Mouse (Mus musculus): ENCODE results near the gene Usp35. TPM values are rescaled to one million over a fixed set of nuclear protein-coding genes. Genes with fewer than 3 reads are reported as not detected.

Gene Usp35
- polyA plus RNA-seq, 1 experiment, result 1.6 TPM

DNA sequence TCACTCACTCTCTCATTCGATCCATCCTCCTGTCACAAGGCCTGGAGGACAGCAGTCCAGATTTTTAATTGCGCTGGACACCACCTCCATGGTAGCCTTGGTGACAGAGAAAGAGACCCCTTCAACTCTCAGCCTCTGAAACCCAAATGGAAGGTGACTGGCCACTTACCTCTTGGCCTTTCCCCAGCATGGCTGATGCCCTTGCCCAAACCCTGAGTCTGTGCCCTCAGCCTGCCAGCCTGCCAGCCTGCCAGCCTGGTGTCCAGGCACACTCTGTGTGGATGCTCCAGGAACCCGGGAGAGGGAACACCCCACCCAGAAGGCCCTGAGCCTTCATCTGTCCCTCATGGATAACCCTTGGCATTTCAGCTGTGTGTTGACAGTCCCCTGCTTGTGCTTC is 2.1 kb downstream of the Usp35 start:
- Histone ChIP-seq H3K36me3 (ENCODE audit: control insufficient read depth, insufficient read depth) (no peaks in the 10 kb centered on the region), H3ac (ENCODE audit: control insufficient read depth, insufficient read length) (no peak overlapping the region), H3K4me2 (ENCODE audit: low read depth) (no peak overlapping the region), H3K4me3 (no peak overlapping the region), H3K27me3 (ENCODE audit: control insufficient read depth, insufficient read depth, insufficient read length) (no peaks in the 10 kb centered on the region), H3K79me2 (ENCODE audit: control insufficient read depth, insufficient read depth) (no peaks in the 10 kb centered on the region)
- TF ChIP-seq REST (IDR thresholded peaks at IDR 0.05; ENCODE audit: insufficient read depth, insufficient read length) (no peak), MAX (IDR thresholded peaks at IDR 0.05; ENCODE audit: low read depth) (no peak), MYOG (IDR thresholded peaks at IDR 0.05; ENCODE audit: control insufficient read depth in 1 of 3, insufficient read depth in 1 of 3, insufficient read length in 2 of 3, low read depth in 2 of 3) (no peak), POLR2AphosphoS2 (IDR thresholded peaks at IDR 0.05; ENCODE audit: insufficient read length, low read depth) (no peak), E2F4 (IDR thresholded peaks at IDR 0.05; ENCODE audit: insufficient read depth) (no peak), TCF3 (IDR thresholded peaks at IDR 0.05; ENCODE audit: insufficient read length, low read depth) (no peak), USF1 (IDR thresholded peaks at IDR 0.05; ENCODE audit: low read depth) (no peak), SRF (IDR thresholded peaks at IDR 0.05; ENCODE audit: control insufficient read depth, insufficient read length, low read depth) (no peak)

DNA sequence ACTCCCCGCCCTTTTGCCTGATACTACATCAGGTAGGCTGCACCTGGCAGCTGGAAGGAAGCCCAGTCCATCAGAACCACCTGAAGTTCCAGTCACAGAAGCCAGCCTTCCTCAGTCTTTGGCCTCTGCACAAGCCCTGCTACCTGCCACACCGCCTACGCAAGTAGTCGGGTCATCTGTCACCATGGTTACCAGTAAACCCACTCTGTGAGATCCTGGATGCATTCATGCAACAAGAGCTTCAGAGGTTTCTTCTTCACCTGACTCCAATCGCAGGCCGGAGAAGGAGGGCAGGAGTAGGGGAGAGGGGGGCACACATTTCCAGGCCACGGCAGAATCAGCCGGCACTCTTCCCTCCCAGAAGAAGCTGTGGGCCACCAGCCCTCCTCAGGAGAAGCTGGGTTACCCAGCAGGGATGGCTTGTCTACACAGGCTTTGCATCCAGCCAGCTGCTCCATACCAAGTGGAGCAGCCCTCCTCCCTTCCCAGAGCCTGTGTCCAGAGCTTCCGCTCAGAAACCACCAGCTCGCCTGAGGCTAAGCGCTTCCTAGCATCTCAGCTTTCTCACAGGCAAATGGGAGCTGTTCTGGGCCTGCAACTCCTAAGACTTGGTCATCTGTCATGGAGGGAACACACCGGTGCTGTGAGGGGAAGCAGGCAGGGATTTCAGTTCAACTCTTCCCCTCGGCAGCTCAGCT is 2.8 kb downstream of the Usp35 start:
- H3ac ChIP-seq (ENCODE audit: control insufficient read depth, insufficient read length), result no peak overlapping the region
- H3K27me3 ChIP-seq (ENCODE audit: control insufficient read depth, insufficient read depth, insufficient read length), result no peaks in the 10 kb centered on the region
- no peak overlapping the region for H3K4me2 ChIP-seq (ENCODE audit: low read depth)
- no peaks in the 10 kb centered on the region for H3K36me3 ChIP-seq (ENCODE audit: control insufficient read depth, insufficient read depth)
- no peaks in the 10 kb centered on the region for H3K79me2 ChIP-seq (ENCODE audit: control insufficient read depth, insufficient read depth)
- TF ChIP-seq CEBPB (IDR thresholded peaks at IDR 0.05; ENCODE audit: insufficient read depth, poor library complexity, severe bottlenecking) (no peak), USF1 (IDR thresholded peaks at IDR 0.05; ENCODE audit: low read depth) (no peak), POLR2A (IDR thresholded peaks at IDR 0.05; ENCODE audit: insufficient read length, low read depth) (no peak), MAX (IDR thresholded peaks at IDR 0.05; ENCODE audit: low read depth) (no peak), MYOG (IDR thresholded peaks at IDR 0.05; ENCODE audit: control insufficient read depth in 1 of 3, insufficient read depth in 1 of 3, insufficient read length in 2 of 3, low read depth in 2 of 3) (no peak), TCF3 (IDR thresholded peaks at IDR 0.05; ENCODE audit: insufficient read length, low read depth) (no peak), TCF12 (IDR thresholded peaks at IDR 0.05; ENCODE audit: insufficient read depth, poor library complexity, severe bottlenecking) (no peak)
- H3K4me3 ChIP-seq, result no peak overlapping the region

DNA sequence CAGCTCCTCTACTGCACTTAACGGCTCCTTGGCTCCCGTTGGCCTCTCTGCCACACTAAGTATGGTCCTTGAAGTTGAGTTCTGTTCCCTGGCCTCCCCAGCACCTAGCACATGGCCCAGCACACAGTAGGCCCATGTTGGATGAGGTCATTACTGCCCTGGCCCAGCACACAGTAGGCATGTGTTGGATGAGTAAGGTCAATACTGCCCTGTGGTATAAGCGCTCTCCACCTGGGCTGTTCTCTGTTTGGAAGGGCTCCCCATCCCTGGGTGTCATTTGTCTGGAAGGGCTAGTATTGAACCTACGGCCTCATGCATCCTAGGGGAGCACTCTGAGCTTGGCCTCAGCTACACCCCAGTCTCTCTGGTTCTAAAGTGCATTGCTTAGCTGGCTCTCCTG is 4.4 kb downstream of the Usp35 start:
- Histone ChIP-seq H3K79me2 (ENCODE audit: control insufficient read depth, insufficient read depth) (no peaks in the 10 kb centered on the region), H3K4me2 (ENCODE audit: low read depth) (no peak overlapping the region), H3K27me3 (ENCODE audit: control insufficient read depth, insufficient read depth, insufficient read length) (no peaks in the 10 kb centered on the region), H3ac (ENCODE audit: control insufficient read depth, insufficient read length) (no peak overlapping the region), H3K4me3 (no peak overlapping the region), H3K36me3 (ENCODE audit: control insufficient read depth, insufficient read depth) (no peaks in the 10 kb centered on the region)
- TF ChIP-seq MAX (IDR thresholded peaks at IDR 0.05; ENCODE audit: low read depth) (no peak), POLR2AphosphoS2 (IDR thresholded peaks at IDR 0.05; ENCODE audit: insufficient read length, low read depth) (no peak), USF1 (IDR thresholded peaks at IDR 0.05; ENCODE audit: low read depth) (no peak), E2F4 (IDR thresholded peaks at IDR 0.05; ENCODE audit: insufficient read depth) (no peak), TCF3 (IDR thresholded peaks at IDR 0.05; ENCODE audit: insufficient read length, low read depth) (no peak)

DNA sequence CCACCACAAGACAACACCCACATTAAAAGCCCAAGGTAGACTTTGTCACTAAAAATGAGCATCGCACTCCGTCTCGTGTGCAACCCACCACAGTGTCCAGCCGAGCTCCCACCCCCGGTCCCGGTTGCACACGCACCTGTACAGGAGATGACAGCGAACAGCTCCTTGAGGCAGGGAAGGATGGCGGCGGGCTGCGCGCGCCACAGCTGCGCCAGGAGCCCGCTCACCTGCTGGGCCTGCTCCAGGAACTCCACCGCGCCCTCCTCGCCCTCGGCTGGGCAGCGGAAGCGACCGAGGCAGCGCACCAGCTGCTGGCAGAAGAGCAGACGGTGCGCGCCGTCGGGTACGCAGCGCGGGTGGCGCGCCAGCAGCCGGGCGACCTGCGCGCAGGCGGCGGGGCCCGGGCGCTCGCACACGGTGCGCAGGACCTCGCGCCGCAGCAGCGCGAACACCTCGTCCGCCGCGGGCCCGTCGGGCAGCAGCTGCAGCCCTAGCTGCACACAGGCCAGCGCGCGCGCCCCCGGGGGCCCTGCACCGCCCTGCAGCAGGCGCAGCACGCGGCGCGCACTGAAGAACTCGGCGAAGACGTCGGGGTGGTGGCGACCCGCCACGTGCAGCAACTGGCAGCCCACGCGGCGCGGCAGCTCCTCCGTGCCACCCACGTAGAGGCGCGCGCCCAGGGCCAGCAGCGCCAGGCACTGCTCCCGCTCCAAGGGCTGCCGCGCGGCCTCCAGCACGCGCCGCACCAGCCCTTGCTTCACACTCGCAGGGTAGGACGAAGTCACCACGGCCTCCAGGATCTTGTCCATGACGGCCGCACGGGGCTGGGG is 6.4 kb downstream of the Usp35 start:
- Histone ChIP-seq H3K4me2 (ENCODE audit: low read depth) (no peak overlapping the region), H3K79me2 (ENCODE audit: control insufficient read depth, insufficient read depth) (no peaks in the 10 kb centered on the region), H3K4me3 (no peak overlapping the region), H3ac (ENCODE audit: control insufficient read depth, insufficient read length) (no peak overlapping the region), H3K27me3 (ENCODE audit: control insufficient read depth, insufficient read depth, insufficient read length) (no peaks in the 10 kb centered on the region), H3K36me3 (ENCODE audit: control insufficient read depth, insufficient read depth) (no peaks in the 10 kb centered on the region)
- no peak for TF ChIP-seq CEBPB (IDR thresholded peaks at IDR 0.05; ENCODE audit: insufficient read depth, poor library complexity, severe bottlenecking)
- no peak for TF ChIP-seq REST (IDR thresholded peaks at IDR 0.05; ENCODE audit: insufficient read depth, insufficient read length)
- no peak for TF ChIP-seq TCF12 (IDR thresholded peaks at IDR 0.05; ENCODE audit: insufficient read depth, poor library complexity, severe bottlenecking)
- TF ChIP-seq SRF (IDR thresholded peaks at IDR 0.05; ENCODE audit: control insufficient read depth, insufficient read length, low read depth), result no peak
- no peak for TF ChIP-seq USF1 (IDR thresholded peaks at IDR 0.05; ENCODE audit: low read depth)
- TF ChIP-seq MYOG (IDR thresholded peaks at IDR 0.05; ENCODE audit: control insufficient read depth in 1 of 3, insufficient read depth in 1 of 3, insufficient read length in 2 of 3, low read depth in 2 of 3), result no peak
- TF ChIP-seq MYOD1 (IDR thresholded peaks at IDR 0.05; ENCODE audit: control insufficient read depth in 1 of 3, insufficient read length in 2 of 3, low read depth in 2 of 3), result no peak
- no peak for TF ChIP-seq POLR2A (IDR thresholded peaks at IDR 0.05; ENCODE audit: insufficient read length, low read depth)
- TF ChIP-seq POLR2AphosphoS2 (IDR thresholded peaks at IDR 0.05; ENCODE audit: insufficient read length, low read depth), result no peak
- no peak for TF ChIP-seq E2F4 (IDR thresholded peaks at IDR 0.05; ENCODE audit: insufficient read depth)

DNA sequence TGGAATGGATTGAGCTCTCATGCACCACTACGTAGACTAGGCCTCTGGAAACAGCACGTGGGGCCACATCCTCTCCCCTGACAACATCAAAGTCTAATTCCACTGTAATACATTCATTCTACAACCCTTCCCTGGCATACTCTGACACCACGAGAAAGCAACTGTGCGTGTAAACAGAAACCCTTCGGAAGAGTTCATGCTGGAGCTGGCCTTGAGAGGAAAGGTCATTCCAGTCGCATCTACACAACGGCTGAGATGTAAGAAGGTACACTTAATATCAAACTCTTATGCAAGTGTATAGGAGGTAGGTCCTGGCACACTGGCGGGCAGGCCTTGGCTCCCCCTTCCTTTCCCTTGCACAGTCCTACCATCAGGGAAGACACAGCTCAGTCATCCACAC is 7.5 kb downstream of the Usp35 start:
- Histone ChIP-seq H3K27me3 (ENCODE audit: control insufficient read depth, insufficient read depth, insufficient read length) (no peaks in the 10 kb centered on the region), H3K4me2 (ENCODE audit: low read depth) (no peak overlapping the region), H3K79me2 (ENCODE audit: control insufficient read depth, insufficient read depth) (no peaks in the 10 kb centered on the region), H3K36me3 (ENCODE audit: control insufficient read depth, insufficient read depth) (no peaks in the 10 kb centered on the region), H3ac (ENCODE audit: control insufficient read depth, insufficient read length) (no peak overlapping the region), H3K4me3 (no peak overlapping the region)
- no peak for TF ChIP-seq E2F4 (IDR thresholded peaks at IDR 0.05; ENCODE audit: insufficient read depth)
- TF ChIP-seq MYOD1 (IDR thresholded peaks at IDR 0.05; ENCODE audit: control insufficient read depth in 1 of 3, insufficient read length in 2 of 3, low read depth in 2 of 3), result no peak
- TF ChIP-seq TCF12 (IDR thresholded peaks at IDR 0.05; ENCODE audit: insufficient read depth, poor library complexity, severe bottlenecking), result no peak
- TF ChIP-seq POLR2AphosphoS2 (IDR thresholded peaks at IDR 0.05; ENCODE audit: insufficient read length, low read depth), result no peak
- no peak for TF ChIP-seq MAX (IDR thresholded peaks at IDR 0.05; ENCODE audit: low read depth)
- TF ChIP-seq MYOG (IDR thresholded peaks at IDR 0.05; ENCODE audit: control insufficient read depth in 1 of 3, insufficient read depth in 1 of 3, insufficient read length in 2 of 3, low read depth in 2 of 3), result no peak
- TF ChIP-seq TCF3 (IDR thresholded peaks at IDR 0.05; ENCODE audit: insufficient read length, low read depth), result no peak
- TF ChIP-seq POLR2A (IDR thresholded peaks at IDR 0.05; ENCODE audit: insufficient read length, low read depth), result no peak
- no peak for TF ChIP-seq USF1 (IDR thresholded peaks at IDR 0.05; ENCODE audit: low read depth)
- TF ChIP-seq REST (IDR thresholded peaks at IDR 0.05; ENCODE audit: insufficient read depth, insufficient read length), result no peak
